Mouse (Mus musculus): Measurements from ENCODE around the gene A430033K04Rik.

GRCm38 (mm10) chr5:138697466-138697865 is 74.8 kb downstream of the A430033K04Rik start:
- no peak for TF ChIP-seq CTCF (IDR thresholded peaks at IDR 0.05)
- TF ChIP-seq EP300 (IDR thresholded peaks at IDR 0.05): no peak

All from lung, postnatal 0 days (tissue).